Mouse (Mus musculus): ENCODE measurements around the gene Prdm16.

Gene Prdm16

GRCm38 (mm10) chr4:154424681-154425080 lies 212.0 kb downstream of the Prdm16 start:
- no peak; the same call in 1 of the 2 replicates for ATAC-seq (ENCODE audit: low TSS enrichment)

GRCm38 (mm10) chr4:154422431-154422913 lies 214.2 kb downstream of the Prdm16 start:
- ATAC-seq (ENCODE audit: low TSS enrichment) = no peak

DNA sequence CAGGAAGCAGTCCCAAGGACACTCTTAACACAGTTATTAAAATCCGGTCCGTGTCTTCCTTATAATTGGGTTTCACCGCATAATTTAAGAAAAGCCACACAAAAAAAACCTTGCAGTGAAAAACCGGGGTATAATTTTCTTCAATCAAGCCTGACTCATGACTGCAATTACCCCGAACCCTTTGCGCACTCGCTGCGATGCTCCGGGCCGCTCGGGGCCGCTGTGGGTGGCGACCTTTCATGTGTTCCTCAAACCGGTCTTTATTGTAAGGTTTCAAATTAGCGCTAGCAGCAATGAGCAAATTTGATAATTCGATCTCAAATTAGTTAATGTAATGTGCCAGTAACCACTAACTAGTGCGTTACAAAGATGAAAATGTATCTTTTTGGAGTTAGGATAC lies 215.9 kb downstream of the Prdm16 start:
- no peak for ATAC-seq (ENCODE audit: low TSS enrichment)

DNA sequence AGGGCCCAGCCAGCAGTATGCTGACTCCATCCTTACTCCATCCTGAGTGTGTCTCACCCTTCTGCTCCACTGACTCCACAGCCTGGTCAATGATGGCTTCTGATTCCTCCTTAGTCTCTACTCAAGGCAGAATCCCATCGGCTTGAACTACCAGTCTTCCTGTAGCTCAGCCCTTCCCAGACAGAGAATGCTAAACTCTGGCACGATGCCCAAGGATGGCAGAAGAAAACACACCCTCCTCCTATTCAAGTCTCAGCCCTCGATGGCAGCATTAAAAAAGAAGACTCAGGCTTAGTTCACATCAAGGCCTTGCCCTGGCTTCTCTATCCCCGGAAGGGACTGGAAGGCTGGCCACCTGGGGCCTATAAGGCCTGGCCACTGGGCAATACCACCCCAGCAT lies 216.9 kb downstream of the Prdm16 start:
- ATAC-seq (ENCODE audit: low TSS enrichment) = no peak

- ATAC-seq (ENCODE audit: low TSS enrichment) = no peak
These were observed 217.7 kb downstream of the Prdm16 start for GRCm38 (mm10) chr4:154418993-154419392.

GRCm38 (mm10) chr4:154418327-154418744 lies 218.3 kb downstream of the Prdm16 start:
- no peak for ATAC-seq (ENCODE audit: low TSS enrichment)

DNA sequence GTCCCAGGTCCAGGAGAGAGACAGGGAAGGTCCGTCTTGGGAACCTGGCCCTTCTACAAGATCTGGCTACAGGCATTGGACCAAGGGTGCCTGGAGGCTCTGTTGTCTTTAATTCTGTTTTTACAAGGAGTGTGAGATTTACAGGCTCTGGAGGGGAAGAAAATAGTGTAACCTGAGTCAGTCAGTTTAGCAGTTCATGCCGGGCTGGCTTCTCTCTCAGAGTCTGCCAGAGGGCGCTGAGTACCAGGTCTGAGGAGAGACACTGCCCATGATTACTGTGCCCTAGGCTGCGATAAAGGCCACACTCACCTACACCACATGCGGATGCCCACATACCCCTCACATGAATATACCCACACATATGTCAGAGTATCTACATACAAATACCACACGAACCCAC lies 219.9 kb downstream of the Prdm16 start:
- no peak for ATAC-seq (ENCODE audit: low TSS enrichment)

DNA sequence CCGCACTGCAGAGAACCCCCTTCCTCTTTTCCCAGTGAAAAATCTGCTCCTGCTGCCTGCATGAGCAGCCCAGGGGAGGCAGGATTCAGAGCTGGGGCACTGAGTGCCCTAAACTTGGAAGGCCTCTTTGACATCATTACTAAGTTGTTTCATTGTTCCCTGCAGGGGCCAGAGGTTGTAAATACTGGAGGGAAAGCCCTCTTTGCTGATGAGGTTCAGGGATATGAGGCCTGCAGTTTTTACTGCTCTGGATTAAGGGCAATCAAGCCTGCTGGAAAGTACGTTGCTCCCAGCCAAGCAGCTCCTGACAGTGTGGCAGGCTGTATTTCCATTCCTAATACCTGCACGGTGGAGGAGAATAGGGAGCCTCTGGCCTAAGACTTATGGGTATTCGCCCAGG lies 221.8 kb downstream of the Prdm16 start:
- no peak for ATAC-seq (ENCODE audit: low TSS enrichment)

GRCm38 (mm10) chr4:154410559-154410958 lies 226.1 kb downstream of the Prdm16 start:
- ATAC-seq (ENCODE audit: low TSS enrichment) = no peak

GRCm38 (mm10) chr4:154409841-154410240 lies 226.8 kb downstream of the Prdm16 start:
- ATAC-seq (ENCODE audit: low TSS enrichment) = 0 out of 2 replicates have a peak, but pooled peaks have one; percentile 16

DNA sequence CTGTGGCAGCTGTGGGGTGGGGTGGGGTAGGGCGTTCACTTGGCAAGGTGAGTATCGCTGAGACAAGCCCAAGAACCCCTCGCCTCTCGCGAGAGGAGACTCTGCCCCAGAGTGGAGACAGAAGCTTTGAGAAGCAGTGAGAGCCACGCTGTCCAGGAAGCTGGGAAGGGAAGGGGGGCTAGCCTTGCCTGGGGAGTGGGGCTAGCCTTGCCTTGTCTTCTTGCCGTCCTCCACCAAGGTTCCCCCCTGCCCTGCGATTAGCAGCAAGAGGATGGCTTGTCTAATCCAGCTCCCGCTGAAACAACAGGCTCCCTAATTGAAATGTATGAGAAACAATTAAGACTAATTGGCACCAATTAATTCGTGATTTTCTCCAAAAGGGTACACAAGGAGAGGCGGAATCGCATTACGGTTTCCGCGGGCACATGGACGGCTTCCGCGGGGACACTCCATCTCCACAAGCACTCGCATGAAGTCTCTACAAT lies 227.4 kb downstream of the Prdm16 start:
- peak; percentile 38; the same call in 1 of the 2 replicates for ATAC-seq (ENCODE audit: low TSS enrichment)

DNA sequence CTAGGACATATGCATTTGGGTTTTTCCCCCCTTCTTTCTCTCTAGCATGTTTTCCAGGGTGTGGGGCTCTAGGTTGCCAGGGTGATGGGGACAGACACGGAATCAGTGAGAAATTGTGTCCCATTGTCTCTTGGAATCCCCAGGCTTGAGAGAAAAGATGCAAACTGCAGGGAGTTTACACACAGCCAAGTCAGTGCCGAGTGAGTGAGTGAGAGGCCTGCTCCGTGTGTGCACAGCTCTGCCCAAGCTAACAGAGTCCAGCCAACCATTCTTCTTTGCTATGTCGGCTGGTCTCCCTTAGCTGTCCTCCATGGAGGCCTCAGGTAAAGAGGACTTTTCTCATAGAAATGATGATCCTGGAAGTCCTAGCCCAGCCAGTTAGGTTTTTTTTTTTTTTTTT lies 233.7 kb downstream of the Prdm16 start:
- ATAC-seq (ENCODE audit: low TSS enrichment) = peak; percentile 43; the same call in 1 of the 2 replicates

DNA sequence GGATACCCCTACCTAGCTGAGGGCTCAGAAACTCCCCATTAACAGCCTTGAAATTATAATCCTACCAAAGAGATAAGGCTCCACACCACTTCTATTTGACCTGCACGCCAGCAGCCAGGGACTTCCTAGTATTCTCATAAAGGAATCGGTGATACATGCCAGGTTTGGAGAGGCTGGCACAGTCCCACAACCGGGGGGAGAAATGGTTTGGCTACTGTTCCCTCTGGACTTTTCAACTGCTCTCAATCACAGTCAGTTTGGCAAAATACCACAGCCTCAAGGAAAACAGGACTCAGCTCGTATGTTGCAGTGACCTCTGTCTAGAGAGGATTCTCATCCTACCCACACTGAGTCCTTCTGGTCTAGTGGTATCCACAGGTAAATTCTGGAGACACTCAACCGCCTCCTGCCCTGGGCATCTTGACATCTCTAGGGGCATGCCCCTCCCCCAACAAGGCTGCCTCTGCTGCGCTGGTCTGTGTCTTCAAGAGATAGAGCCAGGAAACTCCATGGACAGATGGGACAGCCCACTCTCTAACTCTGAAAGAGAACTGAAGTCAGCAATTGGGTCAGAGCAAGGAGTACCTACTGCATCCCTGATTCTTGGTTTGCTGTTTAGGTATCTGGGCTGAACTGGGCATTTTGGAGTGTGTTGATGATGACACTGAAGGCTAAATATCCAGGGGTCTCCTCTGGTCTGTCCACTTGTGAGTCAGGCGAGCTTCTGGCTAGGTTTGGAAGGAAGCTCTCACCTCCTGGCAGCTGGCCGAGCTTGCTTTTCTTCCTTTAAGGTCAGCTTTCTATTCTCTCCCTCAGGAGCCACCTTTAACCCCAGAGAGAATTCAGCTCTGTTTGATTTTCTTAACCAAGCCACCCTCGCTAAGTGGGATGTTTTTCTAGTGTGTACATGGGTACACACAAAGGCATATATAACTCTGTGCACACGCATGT lies 234.4 kb downstream of the Prdm16 start:
- ATAC-seq (ENCODE audit: low TSS enrichment) = peak; percentile 75; the same call in 1 of the 2 replicates

GRCm38 (mm10) chr4:154401379-154401778 lies 235.3 kb downstream of the Prdm16 start:
- peak; percentile 88 for ATAC-seq (ENCODE audit: low TSS enrichment)

DNA sequence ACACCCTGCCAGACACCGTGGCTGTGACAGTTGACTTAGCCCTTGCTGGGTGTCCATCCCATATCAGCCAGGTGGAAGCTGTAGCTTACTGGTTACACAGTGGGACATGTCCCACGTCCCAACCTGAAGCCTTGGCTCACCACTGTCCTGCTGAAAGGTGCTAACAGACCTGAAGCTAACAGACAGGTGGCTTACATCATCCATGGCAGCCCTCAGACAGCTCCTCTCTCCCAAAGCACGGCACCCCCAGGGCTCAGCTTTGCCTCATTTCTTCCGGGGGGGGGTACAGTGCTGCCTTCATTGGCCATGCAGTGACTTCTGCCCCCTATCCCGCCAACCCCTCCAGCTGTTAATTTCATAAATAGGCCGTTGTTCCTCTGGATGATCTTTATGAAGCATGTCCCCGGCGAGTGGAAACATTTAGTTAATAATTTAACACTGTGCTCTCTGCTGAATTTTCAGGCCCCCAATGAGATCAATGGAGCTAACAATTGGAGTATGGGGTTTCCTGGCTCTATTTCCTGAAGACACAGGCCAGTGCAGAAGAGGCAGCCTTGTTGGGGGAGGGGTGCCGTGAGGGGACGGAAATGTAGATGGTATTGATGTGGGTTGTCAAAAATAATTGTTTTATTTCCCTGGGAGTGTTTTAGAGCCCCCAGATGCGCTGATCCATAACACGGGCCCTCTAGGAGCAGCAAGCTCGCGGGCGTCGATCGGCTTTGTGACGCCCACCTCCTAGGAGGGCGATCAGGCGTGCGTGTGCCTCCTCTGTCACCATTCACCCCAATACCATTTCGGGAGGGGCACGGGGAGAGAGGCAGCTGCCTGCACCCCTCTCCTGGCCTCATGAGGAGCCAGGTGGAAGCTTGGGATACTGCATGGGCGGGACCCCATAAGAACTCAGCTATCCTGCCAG lies 236.2 kb downstream of the Prdm16 start:
- no peak for ATAC-seq (ENCODE audit: low TSS enrichment)

DNA sequence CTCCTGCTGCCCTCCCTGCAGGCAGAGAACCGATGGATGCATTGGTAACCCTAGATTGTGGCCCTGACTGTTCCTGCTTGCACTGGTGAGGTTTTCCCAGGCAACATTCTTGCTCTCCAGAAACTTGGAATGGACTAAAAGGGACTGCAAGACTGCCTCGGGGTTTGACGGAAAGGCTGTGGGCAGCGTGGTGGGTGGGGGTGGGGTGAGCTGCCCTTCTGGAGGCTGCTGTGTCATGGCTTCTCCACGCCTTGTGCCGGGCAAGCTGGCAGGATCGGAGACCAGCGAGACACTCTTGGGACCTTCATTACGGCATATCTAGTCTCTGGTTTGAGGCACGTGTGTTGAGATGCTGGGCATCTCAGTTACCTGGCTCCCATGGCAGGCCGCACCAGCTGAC lies 237.0 kb downstream of the Prdm16 start:
- ATAC-seq (ENCODE audit: low TSS enrichment) = no peak

DNA sequence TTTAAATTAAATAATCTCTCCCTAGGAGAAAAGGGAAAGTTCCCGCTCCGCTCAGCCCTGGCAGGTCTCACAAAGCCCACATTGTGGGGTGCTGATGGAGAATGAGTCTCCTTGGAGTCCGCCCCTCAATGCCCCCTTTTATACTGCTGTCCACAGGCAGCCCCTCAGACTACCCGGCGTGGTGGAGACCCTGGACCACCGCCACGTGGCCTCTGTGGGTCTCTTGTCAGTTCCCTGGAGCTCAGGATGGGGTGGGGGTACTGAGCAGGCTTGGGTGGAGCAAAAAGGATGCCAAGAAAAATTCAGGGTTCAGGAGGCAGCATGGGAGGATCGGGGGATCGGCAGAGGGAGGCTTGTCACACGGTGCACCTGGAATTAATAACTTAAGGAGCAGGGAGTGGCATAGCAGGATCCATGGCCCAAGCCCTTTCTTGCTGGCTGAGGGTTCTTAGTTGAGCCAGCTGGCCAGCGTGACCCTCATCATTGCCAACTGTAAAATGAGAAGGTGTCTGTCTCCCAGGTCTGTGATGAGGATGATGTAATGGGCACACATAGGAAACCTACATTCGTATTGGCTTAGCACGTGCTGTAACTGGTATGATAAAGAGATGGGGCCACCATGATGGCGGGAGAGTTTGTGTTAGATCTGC lies 239.9 kb downstream of the Prdm16 start:
- no peak for ATAC-seq (ENCODE audit: low TSS enrichment)

GRCm38 (mm10) chr4:154394123-154394722 lies 242.4 kb downstream of the Prdm16 start:
- ATAC-seq (ENCODE audit: low TSS enrichment) = peak; percentile 69; the same call in 1 of the 2 replicates

DNA sequence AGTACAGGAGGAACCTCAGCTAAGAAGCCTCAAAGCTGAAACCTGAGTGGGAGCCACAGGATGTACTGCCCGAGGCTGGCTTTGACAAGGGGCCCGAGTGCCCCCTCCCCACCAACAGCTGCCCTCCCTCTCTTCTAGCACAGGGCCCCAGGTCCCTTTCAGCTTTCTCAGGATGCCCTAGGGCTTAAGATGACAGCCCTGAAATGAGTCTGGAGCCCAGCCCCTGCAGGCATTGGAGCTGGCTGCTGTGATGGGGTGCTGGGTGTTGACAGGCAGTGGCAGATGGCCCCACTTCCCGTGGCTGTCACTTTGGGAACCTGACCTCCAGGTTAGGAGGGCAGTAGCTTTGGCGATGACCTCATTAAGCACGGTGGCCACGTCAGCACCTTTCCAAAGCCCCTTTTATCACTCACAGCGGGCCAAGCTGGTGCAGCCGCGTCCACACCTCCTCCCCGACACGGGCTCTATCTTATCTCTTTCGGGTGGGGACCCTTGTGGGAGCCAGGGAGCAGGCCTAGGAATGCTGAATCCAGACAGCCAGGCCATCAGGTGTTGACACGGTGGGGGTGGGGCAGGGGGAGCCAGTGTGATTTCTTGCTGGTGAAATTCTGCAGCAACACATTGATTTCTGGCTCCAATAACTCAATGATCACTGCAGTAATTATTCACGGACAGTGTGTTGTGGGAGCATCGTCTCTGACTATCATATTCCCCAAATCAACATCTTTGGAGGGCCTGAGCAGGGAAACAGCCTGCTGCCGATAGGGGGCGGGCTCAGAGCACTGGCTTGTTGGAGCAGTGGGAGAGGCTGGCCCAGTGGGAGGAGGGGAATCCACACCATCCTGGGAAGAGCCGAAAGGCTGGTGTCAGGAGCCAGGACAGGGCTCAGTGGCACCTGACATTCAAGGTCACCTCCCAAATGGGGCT lies 243.2 kb downstream of the Prdm16 start:
- ATAC-seq (ENCODE audit: low TSS enrichment) = no peak

DNA sequence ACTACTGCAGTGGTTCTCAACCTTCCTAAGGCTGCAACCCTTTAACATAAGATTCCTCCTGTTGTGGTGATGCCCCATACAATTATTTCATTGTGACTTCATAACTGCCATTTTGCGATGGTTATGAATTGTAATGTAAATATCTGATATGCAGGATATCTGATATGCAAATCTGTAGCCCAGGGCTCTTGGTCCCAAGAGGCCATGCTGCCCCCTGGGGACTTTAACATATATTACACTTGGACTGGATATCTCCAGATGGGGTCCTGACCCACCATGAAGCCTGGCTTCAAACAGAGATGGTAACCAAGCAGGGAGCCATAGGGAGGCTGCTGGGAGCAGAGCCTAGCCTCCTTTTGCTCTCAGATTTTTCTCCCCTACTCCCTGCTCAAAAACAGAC lies 244.0 kb downstream of the Prdm16 start:
- ATAC-seq (ENCODE audit: low TSS enrichment) = no peak

Data from frontal cortex, adult (tissue).